ENCODE assay signal across 9 mouse cellular contexts in genomic region chr2:158652985-158653384, GRCm38 (mm10). TPM values are rescaled to one million over a fixed set of nuclear protein-coding genes. Genes with fewer than 3 reads are reported as not detected.
A peak's percentile ranks its signal among the peaks of the same experiment; 100 is the strongest.
DNase-seq lines count a peak whose midpoint lies in the region; ATAC-seq and TF ChIP-seq lines count a peak whose summit lies in the region.
"Had no signal": no experiment of that assay in that cellular context is flagged by ENCODE, and none has a peak within 500 bp of the region (broad histone marks: within the 10 kb centered on the region; RNA-seq: fewer than 3 reads in every experiment).

No protein-coding gene starts in this region.

- TF ChIP-seq CTCF in hindbrain, postnatal 0 days (IDR thresholded peaks at IDR 0.05; ENCODE audit: low read depth), result peak; percentile 92

- no peak overlapping the region for H3K9ac ChIP-seq in hindbrain, postnatal 0 days (replicated peaks; ENCODE audit: low read length)
- H3K9ac ChIP-seq: liver, embryonic 15.5 days had no signal

- H3K27ac ChIP-seq in hindbrain, postnatal 0 days, result no peak overlapping the region
- no peak overlapping the region for H3K27ac ChIP-seq in midbrain, embryonic 10.5 days (replicated peaks)
- H3K27ac ChIP-seq: liver, embryonic 15.5 days had no signal

- DNase-seq in R1 (ENCODE audit: low read depth, low spot score), result peak; percentile 85
- peak; percentile 59 for DNase-seq in cerebellum, adult 9-10 months
- DNase-seq in hindbrain, postnatal 0 days (ENCODE audit: low spot score), result peak; percentile 88
- DNase-seq in layer of hippocampus, postnatal 36 days, result peak; percentile 70 to 73
- DNase-seq in midbrain, embryonic 10.5 days (ENCODE audit: low spot score), result peak; percentile 76
- DNase-seq in right cerebral cortex, postnatal 25 days, result peak; percentile 73
- DNase-seq in yolk sac, embryonic 10.5 days (ENCODE audit: low spot score), result peak; percentile 42

- H3K4me3 ChIP-seq in hindbrain, postnatal 0 days (ENCODE audit: low read length), result no peak overlapping the region
- no peak overlapping the region for H3K4me3 ChIP-seq in midbrain, embryonic 10.5 days
- H3K4me3 ChIP-seq: liver, embryonic 15.5 days had no signal

- H3K36me3 ChIP-seq in hindbrain, postnatal 0 days (ENCODE audit: insufficient read depth, low read length), result no peaks in the 10 kb centered on the region
- H3K36me3 ChIP-seq in midbrain, embryonic 10.5 days, result no peaks in the 10 kb centered on the region
- H3K36me3 ChIP-seq: liver, embryonic 15.5 days had no signal

- no peaks in the 10 kb centered on the region for H3K27me3 ChIP-seq in hindbrain, postnatal 0 days (ENCODE audit: insufficient read depth, low read length)
- no peaks in the 10 kb centered on the region for H3K27me3 ChIP-seq in midbrain, embryonic 10.5 days (ENCODE audit: low read depth, poor library complexity, severe bottlenecking)
- H3K27me3 ChIP-seq: liver, embryonic 15.5 days had no signal

- no peaks in the 10 kb centered on the region for H3K9me3 ChIP-seq in hindbrain, postnatal 0 days (ENCODE audit: low read length)
- no peaks in the 10 kb centered on the region for H3K9me3 ChIP-seq in midbrain, embryonic 10.5 days (replicated peaks)
- H3K9me3 ChIP-seq: liver, embryonic 15.5 days had no signal

- no peak overlapping the region for H3K4me2 ChIP-seq in hindbrain, postnatal 0 days (ENCODE audit: low read depth, low read length)
- H3K4me2 ChIP-seq: liver, embryonic 15.5 days had no signal

- ATAC-seq in frontal cortex, adult (ENCODE audit: low TSS enrichment), result peak; percentile 82
- ATAC-seq in hindbrain, postnatal 0 days, result peak; percentile 71

- no peaks in the 10 kb centered on the region for H3K4me1 ChIP-seq in hindbrain, postnatal 0 days (ENCODE audit: insufficient read depth, low read length)
- H3K4me1 ChIP-seq in midbrain, embryonic 10.5 days, result peaks cover 13% of the 10 kb centered on the region
- H3K4me1 ChIP-seq: liver, embryonic 15.5 days had no signal

- WGBS in hindbrain, postnatal 0 days, result 7% methylated on average over 4 of the region's 4 CpGs
- WGBS in midbrain, embryonic 10.5 days, result 7% methylated on average over 4 of the region's 4 CpGs

RNA-seq across cellular contexts. Expression of gene Ppp1r16b, which starts 12.2 kb away (rescaled TPM):
- 25.9 and 32.4 TPM in 2 replicates for total RNA-seq in hindbrain, postnatal 0 days (2014; rRNA removed)
- polyA plus RNA-seq in hindbrain, postnatal 0 days (2015; fragmentation: Nextera tagmentation; extraction: Ambion mirVana), result 29.7 and 30.3 TPM in 2 replicates
- 100 to 1,000 TPM; 135 to 156 TPM for total RNA-seq in layer of hippocampus, postnatal 36 days (2021)
- polyA plus RNA-seq in midbrain, embryonic 10.5 days (2016; fragmentation: Nextera tagmentation; extraction: Ambion mirVana), result 3.6 and 3.7 TPM in 2 replicates

RNA-seq across cellular contexts. Expression of gene Actr5, which starts 28.3 kb away (rescaled TPM):
- 18.0 and 25.4 TPM in 2 replicates for total RNA-seq in hindbrain, postnatal 0 days (2014; rRNA removed)
- polyA plus RNA-seq in hindbrain, postnatal 0 days (2015; fragmentation: Nextera tagmentation; extraction: Ambion mirVana), result 8.0 and 8.6 TPM in 2 replicates
- 10 to 100 TPM in 1 of 2 experiments, 1 to 10 TPM in 1; 9.9 to 13.1 TPM for total RNA-seq in layer of hippocampus, postnatal 36 days (2021)
- polyA plus RNA-seq in midbrain, embryonic 10.5 days (2016; fragmentation: Nextera tagmentation; extraction: Ambion mirVana), result 14.1 and 14.8 TPM in 2 replicates

RNA-seq across cellular contexts. Expression of gene Slc32a1, which starts 42.4 kb away (rescaled TPM):
- 70.4 and 79.8 TPM in 2 replicates for total RNA-seq in hindbrain, postnatal 0 days (2014; rRNA removed)
- 16.5 and 16.7 TPM in 2 replicates for polyA plus RNA-seq in hindbrain, postnatal 0 days (2015; fragmentation: Nextera tagmentation; extraction: Ambion mirVana)
- total RNA-seq in layer of hippocampus, postnatal 36 days (2021), result 10 to 100 TPM; 65.9 to 69.9 TPM
- polyA plus RNA-seq in midbrain, embryonic 10.5 days (2016; fragmentation: Nextera tagmentation; extraction: Ambion mirVana), result 0.25 and 0.68 TPM in 2 replicates
- polyA plus RNA-seq: liver, embryonic 15.5 days had no signal
